Mouse (Mus musculus) R1 (cell line): Measurements from ENCODE around the gene Smim11.

ENCODE experiments used
- DNase-seq: peaks from one replicate; pipeline ENCODE4 v3.0.0-alpha.2; 2018; ENCODE audit warnings: low read depth, low spot score

The Smim11 gene

DNA sequence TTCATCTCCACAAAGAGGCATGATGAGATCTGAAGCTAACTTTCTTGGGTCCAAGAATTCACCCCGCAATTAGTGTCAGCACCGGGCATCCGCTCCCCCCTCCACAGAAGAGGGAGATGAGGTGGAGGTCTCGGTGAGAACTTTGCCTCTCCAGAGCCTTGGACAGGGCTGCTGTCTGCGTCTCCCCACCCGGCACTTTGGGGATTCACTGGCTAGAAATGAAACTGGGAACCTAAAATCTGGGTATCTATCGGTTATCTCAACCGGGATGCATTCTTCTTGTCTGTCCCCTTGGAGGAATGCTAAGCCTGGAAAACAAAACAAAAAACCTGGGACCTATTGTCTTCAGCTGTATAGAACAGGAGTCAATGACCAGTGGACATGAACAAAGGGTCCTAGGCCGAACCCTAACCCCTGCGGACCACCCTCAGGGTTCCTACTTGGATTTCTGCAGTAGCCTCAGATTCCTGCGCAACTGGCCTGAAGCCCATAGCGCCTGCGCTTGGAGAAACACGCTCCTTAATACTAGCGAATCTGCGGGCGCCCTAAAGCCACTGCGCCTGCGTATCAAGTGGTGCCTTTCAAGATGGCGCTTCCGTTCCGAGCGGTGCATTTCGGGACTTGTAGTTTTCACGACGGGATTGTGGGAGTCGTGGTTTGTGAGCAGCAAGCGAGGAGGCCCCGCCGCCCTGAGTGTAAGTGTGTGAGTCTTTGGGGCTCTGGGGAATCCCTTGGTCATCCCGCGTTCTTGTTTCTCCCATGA is at the start of gene Smim11:
Gene Smim11 (plus strand): TSS at position 638 of the 763 bp plus-strand sequence.
- DNase-seq: peak; percentile 98

DNA sequence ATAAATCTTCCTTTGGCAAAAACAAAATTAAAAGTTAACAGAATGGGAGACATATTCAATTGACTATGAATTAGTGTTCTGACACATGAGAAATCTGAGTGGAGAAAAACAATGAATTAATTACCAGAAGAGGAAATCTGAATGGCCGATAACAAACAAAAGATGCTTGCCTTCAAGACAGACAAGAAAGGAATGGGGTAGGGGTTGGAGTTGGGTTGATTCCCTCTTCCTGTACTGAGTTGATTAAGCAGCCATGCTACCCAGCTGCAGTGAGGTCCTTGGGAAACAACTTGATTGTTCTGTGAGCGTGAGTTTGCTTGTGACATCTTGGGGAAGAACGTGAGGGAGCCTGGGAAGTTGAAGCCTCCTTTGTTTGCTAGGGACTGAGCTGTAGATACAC is 46.8 kb upstream of the Smim11 start:
- no peak for DNase-seq

DNA sequence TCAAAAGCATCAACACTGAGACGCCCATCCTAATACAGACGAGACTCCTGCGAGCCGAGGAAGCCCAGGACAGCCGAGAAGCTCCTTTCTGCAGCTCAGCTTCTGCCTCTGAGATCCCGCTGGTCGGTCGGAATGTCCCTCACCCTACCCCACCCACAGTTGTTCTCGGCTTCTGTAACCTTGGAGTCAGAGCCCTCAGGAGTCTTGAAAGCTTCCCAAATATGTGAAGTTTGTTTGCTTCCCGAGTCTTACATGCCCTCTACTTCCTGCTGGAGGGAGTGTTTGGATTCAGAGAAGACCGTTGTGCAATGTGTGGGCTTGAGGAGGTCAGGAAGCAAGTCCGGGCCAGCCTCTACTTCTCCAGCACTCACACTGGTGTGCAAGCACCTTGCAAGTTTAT is 33.2 kb upstream of the Smim11 start:
- peak; percentile 63 for DNase-seq

DNA sequence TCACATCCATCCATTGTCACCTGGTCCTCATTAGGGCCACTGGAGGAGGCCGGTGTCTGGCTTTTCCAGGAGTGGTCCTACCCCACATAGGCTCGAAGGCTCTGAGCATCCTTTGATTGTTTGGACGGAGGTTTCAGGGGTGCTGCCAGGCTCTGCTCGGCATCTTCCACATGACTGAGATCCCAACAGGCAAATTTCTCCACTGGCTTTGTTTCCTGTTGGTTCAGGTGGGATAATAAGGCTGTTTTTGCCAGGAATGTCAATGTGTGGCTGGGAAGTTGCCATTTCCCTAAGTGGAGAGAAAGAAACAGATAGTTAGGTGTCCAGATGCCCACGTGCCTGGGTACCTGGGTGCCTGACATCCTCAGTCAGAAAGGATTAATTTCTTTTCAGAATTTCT is 26.6 kb upstream of the Smim11 start:
- DNase-seq: no peak

DNA sequence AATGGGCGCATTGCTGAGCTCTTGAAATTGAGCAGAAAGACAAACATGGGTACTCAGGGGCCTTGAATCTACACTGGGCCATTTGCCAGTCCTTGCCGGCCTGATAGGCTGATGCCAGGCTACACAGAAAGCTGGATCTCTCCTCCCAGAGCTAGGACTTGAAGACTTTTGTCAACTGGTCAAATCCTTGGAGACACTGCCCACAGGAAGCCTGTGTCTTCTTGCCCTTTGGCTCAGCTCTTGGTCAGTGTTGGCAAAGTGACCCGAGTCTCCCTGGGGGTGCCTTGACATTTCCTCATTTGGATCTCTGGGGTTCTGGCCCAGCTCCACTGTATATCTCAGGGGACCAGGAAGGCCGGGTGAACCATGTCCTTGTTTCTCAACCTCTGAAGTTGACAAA is 25.6 kb upstream of the Smim11 start:
- no peak for DNase-seq

DNA sequence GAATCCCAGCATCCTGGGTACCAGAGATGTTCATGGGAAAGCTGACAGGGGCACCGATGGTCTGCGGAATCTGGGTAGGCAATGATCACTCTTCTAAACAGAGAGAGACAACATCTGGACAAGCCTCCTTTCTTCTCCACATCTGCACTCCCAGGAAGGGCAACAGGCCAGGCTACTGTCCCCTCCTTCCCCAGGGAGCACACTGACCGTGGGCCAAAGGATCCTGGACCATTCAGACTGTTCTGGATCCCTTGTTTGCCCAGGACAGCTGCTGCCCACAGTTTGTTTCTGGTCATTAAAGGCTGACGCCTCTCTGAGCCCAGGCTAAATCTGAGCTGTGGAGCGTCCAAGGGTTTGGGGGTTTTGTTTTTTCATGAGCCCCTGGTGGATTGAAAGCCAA is 18.4 kb upstream of the Smim11 start:
- DNase-seq: no peak

DNA sequence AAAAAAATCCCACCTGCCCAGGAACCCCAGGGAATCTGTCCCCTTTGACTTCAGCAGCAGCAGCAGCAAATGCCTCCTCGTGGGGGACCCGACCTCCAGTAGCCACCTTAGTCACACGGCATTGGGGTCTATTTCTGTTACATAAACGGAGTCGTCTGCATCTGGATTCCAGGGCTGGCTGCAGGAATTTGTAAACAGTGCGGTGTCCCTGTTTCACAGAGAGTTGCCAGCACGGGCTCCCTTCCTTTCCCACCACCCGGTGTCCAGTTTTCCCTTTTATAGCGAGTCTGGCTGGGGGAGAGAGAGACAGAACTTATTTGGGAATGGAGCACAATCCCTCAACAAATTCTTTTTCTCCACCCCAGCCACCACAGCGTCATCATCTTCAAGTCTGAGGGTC is 16.0 kb upstream of the Smim11 start:
- no peak for DNase-seq

DNA sequence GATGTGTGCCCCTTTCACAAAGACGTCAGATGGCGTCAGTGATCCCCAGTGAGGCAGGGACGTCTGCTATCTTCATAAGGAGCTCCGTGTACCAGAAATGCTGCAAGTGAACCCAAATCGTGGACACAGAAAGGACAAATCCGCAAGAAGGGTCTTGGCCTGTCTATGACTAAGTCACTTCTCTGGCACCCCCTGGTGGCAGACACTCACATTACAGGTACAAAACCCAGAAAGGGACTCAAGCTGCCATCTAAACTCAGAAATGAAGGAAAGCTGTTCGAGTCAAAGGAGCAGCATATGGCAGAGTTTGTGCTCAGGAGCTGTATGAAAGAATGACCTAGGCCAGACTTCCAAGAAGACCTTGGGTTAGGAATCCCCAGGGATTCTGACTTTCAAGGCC is 14.5 kb upstream of the Smim11 start:
- DNase-seq: peak; percentile 85

DNA sequence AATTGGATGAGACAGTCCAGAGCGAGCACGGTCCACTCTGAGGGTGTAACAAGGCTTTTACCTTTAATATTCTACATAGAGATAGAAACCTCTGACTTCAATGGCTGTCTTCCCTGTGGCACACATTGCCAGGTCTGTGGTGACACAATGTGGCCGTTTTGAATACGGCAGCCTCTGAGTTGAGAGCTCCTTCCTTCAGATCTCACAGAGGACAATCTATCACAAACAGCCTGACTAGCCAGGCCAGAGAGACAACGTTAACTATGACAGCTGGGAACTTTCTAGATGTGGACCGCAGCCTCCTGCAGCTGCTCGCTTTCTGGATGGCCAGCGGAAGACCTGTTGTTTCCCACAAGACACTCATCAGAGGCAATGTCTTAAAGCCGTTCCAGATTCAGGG is 12.3 kb upstream of the Smim11 start:
- no peak for DNase-seq

DNA sequence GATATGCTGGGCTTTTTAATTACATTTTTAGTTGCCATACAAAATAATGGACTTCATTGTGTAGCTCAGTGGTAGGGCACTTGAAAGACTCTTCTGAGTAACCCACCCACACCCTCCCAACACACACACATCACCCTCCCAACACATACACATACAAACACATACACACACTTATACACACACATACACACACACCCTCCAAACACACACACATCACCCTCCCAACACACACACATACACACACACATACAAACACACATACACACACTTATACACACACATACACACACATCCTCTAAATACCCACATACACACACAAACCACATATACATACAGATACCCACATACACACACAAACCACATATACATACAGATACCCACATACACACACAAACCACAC is 11.0 kb upstream of the Smim11 start:
- DNase-seq: no peak

DNA sequence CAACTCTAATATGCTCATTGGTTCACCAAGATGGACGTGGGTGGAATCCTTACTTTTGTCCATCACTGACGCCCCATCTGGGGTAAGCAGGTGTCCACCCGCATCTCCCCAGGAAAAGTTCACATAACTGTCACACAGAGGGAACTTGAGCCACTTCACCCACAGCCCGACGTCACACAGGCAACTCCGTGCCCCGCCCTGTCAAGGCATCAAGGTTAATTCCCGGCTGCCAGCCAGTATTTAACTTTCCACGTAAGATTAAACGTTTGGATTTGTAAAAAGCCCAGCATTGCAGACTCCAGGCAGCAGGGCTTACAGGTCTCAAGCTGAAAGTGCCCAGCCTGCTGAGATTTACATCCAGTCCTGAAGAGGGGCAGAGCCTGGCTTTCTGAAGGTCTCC is 9.0 kb upstream of the Smim11 start, which contains the start of gene Kcne2:
Gene Kcne2 (plus strand): TSS at position 289 of the 400 bp plus-strand sequence.
- no peak for DNase-seq

DNA sequence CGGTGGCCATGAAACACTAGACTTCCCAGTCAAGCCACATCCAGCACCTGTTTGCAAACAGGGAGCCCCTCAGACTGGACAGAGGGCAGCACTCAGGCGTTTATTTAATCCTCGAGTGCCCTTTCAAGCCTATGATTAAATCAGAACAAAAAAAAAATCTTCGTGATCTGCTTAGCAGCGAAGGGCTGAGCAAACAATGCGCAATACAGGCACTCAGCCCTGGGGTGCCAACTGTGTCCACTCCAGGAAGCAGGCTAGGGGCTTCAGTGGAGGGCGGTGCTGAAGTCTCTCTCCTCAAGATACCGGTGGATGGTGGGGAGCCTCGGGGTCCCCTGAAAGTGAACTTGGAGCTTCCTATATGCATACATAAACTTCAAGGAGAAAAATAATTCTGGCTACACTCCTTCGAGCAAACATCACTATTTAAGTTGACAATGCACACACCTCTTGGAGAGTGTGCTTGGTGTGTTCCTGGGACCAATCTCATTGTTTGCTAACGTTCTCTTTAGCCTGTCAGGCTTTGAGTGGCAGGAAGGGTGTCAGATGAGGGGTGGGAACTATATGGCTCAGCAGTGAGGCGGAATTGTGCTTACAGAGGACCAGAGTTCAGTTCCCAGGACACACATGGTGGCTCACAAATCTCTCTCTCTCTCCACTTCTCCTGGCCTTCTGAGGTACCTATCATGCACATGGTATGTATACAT is 6.7 kb upstream of the Smim11 start:
- DNase-seq: no peak

DNA sequence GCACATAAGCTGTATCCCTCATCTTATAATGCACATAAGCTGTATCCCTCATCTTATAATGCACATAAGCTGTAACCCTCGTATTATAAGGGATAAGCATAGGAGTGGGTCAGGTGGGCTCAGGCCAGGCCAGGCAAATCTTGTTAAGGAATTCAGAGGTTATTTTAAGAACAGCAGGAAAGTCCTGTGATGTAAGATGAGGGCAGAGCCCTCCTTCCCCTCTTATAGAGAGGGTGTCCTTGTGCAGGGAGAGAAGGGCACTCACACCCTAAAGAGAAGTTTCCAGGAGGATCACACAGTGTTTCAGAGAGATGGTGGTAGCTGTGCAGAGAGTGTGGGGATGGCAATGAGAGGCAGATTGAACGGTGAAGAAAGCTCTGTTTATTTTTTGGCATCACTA is 5.8 kb upstream of the Smim11 start:
- no peak for DNase-seq

DNA sequence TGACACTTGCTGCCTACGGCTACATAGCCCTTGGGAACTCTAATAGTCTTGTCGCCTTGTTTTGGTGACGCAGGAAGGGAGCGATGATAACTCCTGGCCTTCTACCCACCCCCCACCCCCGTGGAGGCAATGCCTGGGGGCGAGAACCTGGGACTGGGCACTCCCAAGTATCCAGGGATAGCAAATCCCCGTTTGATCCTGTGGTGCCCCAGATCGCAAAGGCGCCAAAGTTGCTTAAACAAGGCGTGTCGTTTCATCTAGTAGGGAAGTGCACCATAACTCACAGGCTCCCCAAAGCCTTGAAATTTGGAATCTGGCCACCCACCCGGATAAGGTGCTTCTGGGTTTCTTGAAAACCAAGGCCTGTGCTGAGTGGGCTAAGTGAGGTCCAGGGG is 323 bp downstream of the Smim11 start:
- no peak for DNase-seq

DNA sequence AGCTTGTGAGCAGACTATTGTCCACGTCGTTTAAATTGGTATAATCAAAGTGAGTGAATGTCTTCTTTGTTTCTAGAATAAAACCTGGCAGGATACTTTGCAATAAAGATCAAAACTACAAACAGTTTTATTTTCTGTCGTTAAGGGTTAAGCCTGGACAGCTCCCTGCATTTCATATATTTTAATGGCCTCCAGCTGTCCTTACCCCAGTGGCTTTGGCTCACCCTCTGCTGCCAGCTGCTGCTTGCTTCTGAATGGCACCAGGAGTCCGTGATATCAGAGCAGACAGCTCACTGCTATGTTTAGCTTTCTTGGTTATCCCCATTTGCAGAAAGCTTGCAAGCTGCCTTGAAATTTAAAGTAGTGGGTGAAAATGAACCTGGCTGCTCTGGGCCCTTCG is 903 bp downstream of the Smim11 start:
- no peak for DNase-seq

DNA sequence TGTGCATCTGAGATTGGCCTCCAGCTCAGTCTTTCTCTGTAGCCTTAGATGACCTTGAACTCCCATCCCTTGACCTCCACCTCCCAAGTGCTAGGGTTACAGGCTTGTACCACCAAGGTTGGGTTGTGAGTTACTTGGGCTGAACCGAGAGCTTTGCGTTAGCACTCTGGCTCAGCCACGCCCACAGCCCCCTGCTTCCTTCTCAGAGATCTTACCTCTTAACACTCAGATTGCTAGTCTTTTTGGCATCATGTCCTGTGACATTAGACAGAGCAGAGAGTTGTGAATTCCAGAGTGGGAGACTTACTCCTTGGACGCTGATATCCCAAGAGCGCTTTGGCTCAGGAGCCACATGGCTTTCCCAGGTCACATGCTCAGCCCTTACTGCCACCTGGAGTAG is 1.4 kb downstream of the Smim11 start:
- peak; percentile 21 for DNase-seq

DNA sequence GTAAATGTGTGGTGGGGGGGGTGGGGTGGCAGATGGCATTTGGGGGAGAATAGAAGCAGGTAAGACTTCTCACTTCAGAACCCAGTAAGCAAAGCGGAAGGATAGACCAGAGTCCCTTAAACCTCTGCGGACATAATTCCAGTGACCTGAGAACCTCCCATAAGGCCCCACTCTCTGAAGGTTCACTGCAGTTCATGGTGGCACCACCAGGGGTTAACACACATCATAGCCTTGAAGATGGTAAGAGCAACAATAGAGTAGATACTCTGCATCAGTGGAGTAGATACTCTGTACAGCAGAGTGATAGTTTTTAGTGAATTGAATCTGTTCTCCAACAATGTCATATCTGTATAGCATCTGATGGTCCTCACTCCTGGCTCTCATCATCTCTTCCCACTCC is 4.4 kb downstream of the Smim11 start:
- peak; percentile 69 for DNase-seq

DNA sequence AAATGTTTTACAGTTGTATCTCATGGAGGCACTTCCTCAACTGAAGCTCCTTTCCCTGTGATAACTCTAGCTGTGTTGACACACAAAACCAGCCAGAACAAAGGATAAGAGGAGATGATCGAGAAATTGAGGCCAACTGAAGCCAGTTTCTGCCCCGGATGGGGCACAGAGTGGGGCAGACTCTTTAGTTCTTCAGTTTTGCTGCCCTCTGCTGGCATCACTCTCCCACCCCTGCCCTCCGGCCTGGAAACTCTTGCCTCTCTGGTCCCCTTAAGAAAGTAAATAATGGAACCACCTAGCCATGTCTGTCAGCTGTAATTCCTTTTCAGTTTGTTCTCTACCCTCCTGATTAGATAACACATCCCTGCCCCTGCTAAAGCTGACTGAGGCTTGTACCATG is 6.9 kb downstream of the Smim11 start:
- DNase-seq: no peak

DNA sequence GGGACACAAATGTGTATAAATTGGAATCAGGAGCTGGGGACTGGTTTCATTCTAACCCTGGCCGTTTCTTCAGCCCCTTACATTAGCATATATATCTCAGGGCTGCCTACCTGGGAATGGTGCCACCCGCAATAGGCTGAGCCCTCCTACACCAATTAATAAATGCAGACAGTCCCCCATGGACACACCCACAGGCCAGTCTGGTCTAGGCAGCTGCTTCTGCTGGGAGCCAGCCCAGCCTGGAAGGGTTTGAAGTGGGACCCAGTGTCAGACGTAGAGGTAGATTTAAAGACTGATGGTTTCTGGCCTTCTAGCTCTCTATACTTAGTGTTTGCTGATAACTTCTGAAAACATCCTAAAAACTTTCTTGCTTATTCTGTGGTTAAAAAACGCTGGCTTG is 8.0 kb downstream of the Smim11 start:
- DNase-seq: no peak

DNA sequence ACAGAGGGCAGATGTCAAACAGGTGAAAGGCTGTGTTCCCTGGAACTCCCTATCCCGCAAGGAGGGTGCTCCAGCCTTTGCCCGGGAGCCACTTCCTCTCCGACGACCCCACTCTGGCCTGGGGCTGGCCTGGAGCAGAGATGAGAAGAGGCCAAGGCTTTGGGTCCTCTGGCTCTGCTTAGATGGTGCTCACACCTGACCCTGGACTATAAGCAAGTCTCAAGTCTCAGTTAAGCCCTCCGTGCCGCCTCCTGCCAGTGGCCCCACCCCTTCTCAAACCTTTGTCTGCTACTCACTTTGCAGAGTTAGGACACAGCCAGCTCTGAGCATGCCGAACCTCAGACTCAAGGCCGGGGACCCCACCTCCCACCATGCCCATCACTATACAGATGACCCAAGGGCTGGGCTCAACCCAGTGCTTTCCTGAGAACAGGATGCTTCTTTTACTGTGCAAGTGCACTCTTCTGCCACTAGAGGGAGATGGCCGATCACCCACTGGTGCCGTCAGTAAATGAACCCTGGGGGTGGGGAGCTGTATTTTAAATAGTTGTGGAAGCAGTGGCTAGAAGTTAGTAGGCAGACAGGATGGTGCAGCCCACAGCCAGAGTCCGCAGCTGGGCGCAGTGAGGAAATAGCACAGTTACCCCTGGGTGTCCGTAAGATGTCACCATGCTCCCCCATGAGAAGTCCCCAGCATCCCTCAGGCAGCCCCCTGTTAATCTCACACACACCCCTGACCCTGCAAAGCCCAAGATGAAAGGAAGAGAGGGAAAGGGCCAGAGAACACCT is 13.1 kb downstream of the Smim11 start:
- peak; percentile 70 for DNase-seq

DNA sequence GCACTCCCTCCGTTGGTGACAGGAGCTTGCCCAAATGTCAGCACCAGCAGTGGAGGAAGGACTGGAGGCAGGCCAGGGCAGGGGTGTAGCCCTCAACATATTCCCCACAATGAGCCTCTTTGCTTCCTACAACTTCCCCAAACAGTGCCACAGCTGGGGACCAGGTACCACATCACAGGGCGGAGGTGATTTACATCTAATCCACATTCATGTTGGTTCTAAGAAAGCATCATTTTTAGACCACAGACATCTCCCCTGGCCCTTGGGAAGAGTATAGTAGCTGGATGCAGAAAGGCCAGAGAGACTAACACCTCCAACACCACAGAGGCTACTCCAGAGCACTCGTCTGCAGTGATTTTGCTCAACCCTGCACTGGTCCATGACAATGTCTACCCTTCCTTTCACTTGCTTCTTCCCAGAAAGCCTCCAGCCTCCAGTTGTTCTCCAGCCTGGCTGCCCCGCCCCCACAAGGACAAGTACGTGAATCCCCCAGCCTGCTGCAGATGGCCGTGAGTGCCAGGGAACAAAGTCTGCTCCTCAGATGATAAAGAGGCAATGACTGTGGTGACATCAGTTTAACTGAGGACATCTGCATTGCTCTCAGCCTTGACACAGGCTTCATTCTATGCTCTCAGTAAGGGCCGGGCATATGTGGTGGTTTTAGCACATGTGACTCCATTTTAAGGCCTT is 15.1 kb downstream of the Smim11 start:
- no peak for DNase-seq
